Mouse (Mus musculus) limb, embryonic 13.5 days (tissue): ENCODE measurements at regions not wholly inside any gene's neighbourhood (a gene's known extent, or its start where the extent isn't known, plus 50 kb on each side); places are given as distances from the start of the nearest gene placed in this dataset.

ENCODE experiments used
- ATAC-seq: fragments of 200-750 bp; cut with Nextera tagmentation; 2 replicates; pipeline ENCODE4 v1.8.0; 2017; ENCODE audit warnings: low read depth, moderate number of reproducible peaks, moderate TSS enrichment; ENCODE audit not compliant: low FRiP score
- H3K27ac ChIP-seq: fragments of 300-500 bp; sonication (generic); 2 replicates; pipeline ENCODE4 v1.5.1; 2015; ENCODE audit warnings: inconsistent platforms, mild to moderate bottlenecking, moderate library complexity
- H3K27me3 ChIP-seq: fragments of 300-500 bp; sonication (generic); 2 replicates; pipeline ENCODE4 v1.6.1; 2015; ENCODE audit warnings: mild to moderate bottlenecking, inconsistent platforms
- H3K36me3 ChIP-seq: fragments of 300-500 bp; sonication (generic); 2 replicates; pipeline ENCODE4 v1.6.1; 2015; ENCODE audit warnings: inconsistent platforms, mild to moderate bottlenecking, moderate library complexity
- H3K4me1 ChIP-seq: fragments of 300-500 bp; sonication (generic); 2 replicates; pipeline ENCODE4 v1.6.1; 2015; ENCODE audit warnings: inconsistent platforms
- H3K4me2 ChIP-seq: fragments of 300-500 bp; sonication (generic); replicated peaks from 2 replicates; pipeline ENCODE4 v1.6.1; 2015; ENCODE audit warnings: inconsistent platforms, mild to moderate bottlenecking, moderate library complexity
- H3K4me3 ChIP-seq: fragments of 300-500 bp; sonication (generic); 2 replicates; pipeline ENCODE4 v1.5.1; 2015; ENCODE audit warnings: moderate library complexity, mild to moderate bottlenecking, inconsistent platforms
- H3K9ac ChIP-seq: fragments of 300-500 bp; sonication (generic); 2 replicates; pipeline ENCODE4 v1.6.1; 2015; ENCODE audit warnings: mild to moderate bottlenecking, inconsistent platforms
- H3K9me3 ChIP-seq: fragments of 300-500 bp; sonication (generic); 2 replicates; pipeline ENCODE4 v1.6.1; 2016; ENCODE audit warnings: inconsistent platforms
- WGBS: fragments of 180-500 bp; shearing (Covaris S2); methylation state at CpG from one replicate; pipeline ENCODE4 v1.1.7; 2015; 5-methylcytosine and 5-hydroxymethylcytosine counted together

DNA sequence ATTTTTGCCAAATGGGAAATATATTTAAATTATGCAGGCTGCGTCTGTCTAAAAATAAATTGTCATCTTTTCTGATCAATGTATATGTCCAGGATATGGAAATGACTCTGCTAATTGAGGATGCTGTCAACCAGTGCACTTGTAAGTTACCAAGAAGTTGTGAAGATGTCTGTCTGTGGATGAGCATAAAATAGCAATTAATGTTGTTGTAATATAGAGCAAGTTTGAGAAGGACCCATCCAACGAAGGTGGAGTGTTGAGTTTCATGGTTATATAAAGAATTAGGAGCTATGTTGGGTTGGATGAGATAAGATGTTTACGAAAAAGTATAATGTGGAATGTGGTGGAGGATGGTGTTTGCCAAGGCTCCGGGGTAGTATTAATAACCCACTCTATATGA is 131.6 kb downstream of the Zbtb18 start:
- no peaks in the 10 kb centered on the region for H3K27me3 ChIP-seq
- H3K9me3 ChIP-seq: no peaks in the 10 kb centered on the region
- H3K36me3 ChIP-seq: no peaks in the 10 kb centered on the region
- no peak for ATAC-seq
- H3K27ac ChIP-seq: no peak overlapping the region
- no peak overlapping the region for H3K4me2 ChIP-seq
- H3K4me3 ChIP-seq: no peak overlapping the region
- H3K9ac ChIP-seq: no peak overlapping the region
- H3K4me1 ChIP-seq: no peaks in the 10 kb centered on the region
- 95% methylated on average over 4 of the region's 4 CpGs for WGBS

DNA sequence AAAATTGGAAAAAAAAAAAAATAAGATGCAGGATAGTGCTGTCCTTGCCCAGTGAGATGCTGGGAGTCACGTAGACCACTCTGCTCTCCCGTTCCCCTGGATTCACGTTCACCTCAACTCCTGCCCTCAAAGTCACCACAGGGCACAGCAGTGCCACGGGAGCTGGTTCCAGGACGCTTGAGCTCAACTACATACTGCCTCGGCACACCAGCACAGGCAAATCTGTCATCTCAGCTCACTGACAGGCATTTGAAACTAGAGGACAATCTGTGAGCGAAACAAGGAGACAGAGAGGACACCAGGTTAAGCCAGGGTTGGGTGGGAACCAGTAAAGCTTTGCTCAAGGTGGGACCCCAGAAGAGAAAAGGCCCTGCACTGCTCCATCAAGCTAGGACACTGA is 132.2 kb downstream of the Zbtb18 start:
- Histone ChIP-seq H3K27ac (no peak overlapping the region), H3K27me3 (no peaks in the 10 kb centered on the region), H3K4me2 (no peak overlapping the region), H3K9me3 (no peaks in the 10 kb centered on the region), H3K9ac (no peak overlapping the region), H3K4me3 (no peak overlapping the region), H3K36me3 (no peaks in the 10 kb centered on the region), H3K4me1 (no peaks in the 10 kb centered on the region)
- 87% methylated on average over 7 of the region's 7 CpGs for WGBS
- ATAC-seq: no peak

DNA sequence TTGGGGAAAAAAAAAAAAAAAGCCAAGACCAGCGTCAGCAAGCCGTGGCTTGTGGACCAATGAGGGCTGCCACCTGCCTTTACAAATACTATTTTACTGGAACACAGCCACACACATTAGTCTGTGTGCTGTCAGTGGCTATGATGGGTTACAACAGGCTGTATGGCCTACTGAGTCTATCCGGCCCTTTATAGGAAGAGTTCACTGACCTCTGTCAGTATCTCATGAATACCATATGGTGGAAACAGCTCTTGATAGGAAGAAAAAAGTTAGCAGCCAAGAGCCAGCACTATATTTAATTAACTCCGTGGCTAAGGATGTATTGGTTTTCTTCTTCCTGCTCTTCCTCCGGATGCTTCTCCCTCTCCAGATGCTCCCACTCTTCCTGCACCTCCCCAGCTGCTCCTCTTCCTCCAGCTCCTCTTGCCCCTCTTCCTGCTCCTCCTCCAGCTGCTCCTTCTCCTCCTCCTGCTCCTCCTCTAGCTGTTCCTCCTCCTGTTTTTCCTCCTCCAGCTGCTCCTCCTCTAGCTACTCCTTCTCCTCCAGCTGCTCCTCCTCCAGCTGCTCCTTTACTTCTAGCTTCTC is 142.2 kb downstream of the Zbtb18 start:
- H3K36me3 ChIP-seq: no peaks in the 10 kb centered on the region
- ATAC-seq: no peak
- peaks cover 16% of the 10 kb centered on the region; the same call in 1 of the 2 replicates for H3K9me3 ChIP-seq
- H3K27me3 ChIP-seq: no peaks in the 10 kb centered on the region
- H3K9ac ChIP-seq: no peak overlapping the region
- no peak overlapping the region for H3K4me3 ChIP-seq
- H3K27ac ChIP-seq: no peak overlapping the region
- 24% methylated on average over 5 of the region's 5 CpGs for WGBS
- no peak overlapping the region for H3K4me2 ChIP-seq
- no peaks in the 10 kb centered on the region for H3K4me1 ChIP-seq

- no peak for ATAC-seq
- Histone ChIP-seq H3K27me3 (no peaks in the 10 kb centered on the region), H3K9ac (no peak overlapping the region), H3K4me1 (no peaks in the 10 kb centered on the region), H3K4me3 (no peak overlapping the region), H3K36me3 (no peaks in the 10 kb centered on the region), H3K9me3 (peaks cover 16% of the 10 kb centered on the region; the same call in 1 of the 2 replicates), H3K4me2 (no peak overlapping the region), H3K27ac (no peak overlapping the region)
- WGBS: 81% methylated on average over 2 of the region's 2 CpGs
Observed at GRCm38 (mm10) chr1:177585320-177585719, 143.2 kb downstream of the Zbtb18 start.

DNA sequence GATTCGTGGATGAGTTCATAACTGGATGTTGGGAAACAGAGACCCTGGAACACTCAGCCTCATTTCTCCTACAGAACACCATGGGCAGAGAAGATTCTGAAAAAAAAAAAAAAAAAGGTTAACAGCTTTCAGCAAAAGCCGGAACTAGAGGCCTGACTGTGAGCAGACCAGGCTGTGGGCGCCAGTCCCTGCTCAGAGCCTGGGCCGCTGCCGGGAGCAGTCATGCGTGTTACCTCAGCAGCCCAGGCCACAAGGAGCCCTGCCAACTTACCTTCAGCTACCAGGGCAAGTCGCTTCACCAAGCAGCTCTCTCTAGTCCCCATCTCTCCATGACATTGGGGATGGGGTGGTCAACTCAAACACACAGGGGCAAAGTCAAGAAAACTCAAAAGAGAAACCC is 140.6 kb upstream of the 1700016C15Rik start:
- Histone ChIP-seq H3K9me3 (no peaks in the 10 kb centered on the region), H3K36me3 (no peaks in the 10 kb centered on the region), H3K4me2 (no peak overlapping the region), H3K4me1 (no peaks in the 10 kb centered on the region), H3K4me3 (no peak overlapping the region), H3K27me3 (no peaks in the 10 kb centered on the region), H3K9ac (no peak overlapping the region), H3K27ac (no peak overlapping the region)
- 83% methylated on average over 7 of the region's 7 CpGs for WGBS
- ATAC-seq: no peak

DNA sequence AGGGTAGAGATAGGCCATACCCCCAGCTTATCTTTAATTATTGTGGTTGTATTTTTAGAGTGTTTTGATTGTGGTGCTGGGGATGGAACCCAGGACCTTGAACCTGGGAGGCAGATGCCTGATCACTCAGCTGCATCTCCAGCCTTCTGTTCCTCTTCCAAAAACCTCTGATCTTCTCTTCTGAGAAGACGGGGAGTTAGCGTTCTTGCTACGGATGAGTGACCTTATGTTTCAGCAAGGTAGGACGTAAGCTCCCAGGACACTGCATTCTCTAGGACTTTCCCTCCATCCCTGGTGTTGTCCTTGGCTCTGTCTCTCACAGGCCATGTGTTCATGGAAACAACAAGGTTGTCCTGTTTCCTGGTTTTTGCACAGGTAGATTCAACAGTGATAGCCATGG is 140.0 kb upstream of the 1700016C15Rik start:
- Histone ChIP-seq H3K4me3 (no peak overlapping the region), H3K27me3 (no peaks in the 10 kb centered on the region), H3K9ac (no peak overlapping the region), H3K9me3 (no peaks in the 10 kb centered on the region), H3K4me2 (no peak overlapping the region), H3K4me1 (no peaks in the 10 kb centered on the region), H3K27ac (no peak overlapping the region), H3K36me3 (no peaks in the 10 kb centered on the region)
- no peak for ATAC-seq
- WGBS: 96% methylated on average over 4 of the region's 4 CpGs

DNA sequence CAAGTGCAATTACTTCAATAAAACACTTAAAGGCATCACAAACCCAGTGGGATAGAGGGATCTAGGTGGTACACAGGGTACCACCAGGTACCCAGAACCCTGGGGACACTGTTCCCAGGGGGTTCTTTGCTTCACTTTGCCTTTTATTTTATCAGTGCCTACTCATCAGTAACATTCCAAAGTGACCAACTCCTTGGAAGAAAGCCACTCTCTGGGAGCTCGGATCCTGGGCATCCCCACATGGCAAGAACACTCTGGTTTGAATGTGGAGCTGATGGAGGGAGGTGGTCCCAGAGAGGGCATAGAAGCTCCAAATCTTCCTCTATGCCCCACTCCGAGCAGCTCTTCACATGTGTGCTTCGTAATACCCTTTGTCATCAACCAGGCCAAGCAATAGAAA is 137.9 kb upstream of the 1700016C15Rik start:
- H3K27me3 ChIP-seq: no peaks in the 10 kb centered on the region
- no peak overlapping the region for H3K4me3 ChIP-seq
- no peaks in the 10 kb centered on the region for H3K9me3 ChIP-seq
- ATAC-seq: no peak
- 92% methylated on average over 3 of the region's 3 CpGs for WGBS
- H3K9ac ChIP-seq: no peak overlapping the region
- H3K4me1 ChIP-seq: no peaks in the 10 kb centered on the region
- no peak overlapping the region for H3K4me2 ChIP-seq
- no peak overlapping the region for H3K27ac ChIP-seq
- H3K36me3 ChIP-seq: no peaks in the 10 kb centered on the region

DNA sequence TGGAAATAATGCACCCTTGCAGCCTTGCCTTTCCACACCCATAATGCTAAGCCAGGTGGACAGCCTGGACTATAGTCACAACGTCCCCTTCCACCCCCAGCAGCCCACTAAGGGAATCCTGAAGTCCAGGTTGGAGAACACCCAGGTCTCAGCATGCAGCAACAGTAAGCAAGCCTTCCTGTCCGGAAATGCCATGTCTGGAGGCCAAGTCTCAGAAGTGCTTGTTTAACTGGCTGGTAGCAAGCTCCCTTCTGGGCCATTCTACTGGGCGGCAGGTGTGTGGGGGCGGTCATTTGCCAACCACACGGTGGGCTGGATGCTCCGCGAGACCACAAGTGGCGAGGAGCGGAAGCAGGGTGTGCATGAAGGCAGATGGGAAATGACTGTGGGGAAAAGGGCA is 137.3 kb upstream of the 1700016C15Rik start:
- Histone ChIP-seq H3K27ac (no peak overlapping the region), H3K27me3 (no peaks in the 10 kb centered on the region), H3K4me1 (no peaks in the 10 kb centered on the region), H3K4me3 (no peak overlapping the region), H3K36me3 (no peaks in the 10 kb centered on the region), H3K9me3 (no peaks in the 10 kb centered on the region), H3K4me2 (no peak overlapping the region), H3K9ac (no peak overlapping the region)
- WGBS: 93% methylated on average over 9 of the region's 9 CpGs
- no peak for ATAC-seq

DNA sequence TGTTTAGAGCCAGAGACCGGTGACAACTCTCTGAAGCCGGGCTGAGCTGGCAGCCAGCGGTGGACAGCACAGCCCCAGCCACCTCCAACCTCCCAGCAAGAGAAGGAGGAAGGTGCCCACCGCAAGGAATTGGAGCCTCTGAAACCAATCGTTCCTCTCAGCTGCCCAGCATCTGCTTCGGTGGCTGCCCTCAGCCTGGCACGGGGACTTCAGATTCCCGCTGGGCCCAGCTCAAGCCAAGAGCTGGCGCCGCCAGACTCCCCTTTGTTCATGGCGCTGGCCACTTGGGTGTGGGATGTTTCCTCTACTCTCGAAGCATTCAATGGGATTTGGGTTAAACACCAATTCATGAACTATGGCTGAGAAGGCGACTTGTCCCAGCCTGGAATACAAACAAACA is 135.3 kb upstream of the 1700016C15Rik start:
- H3K4me3 ChIP-seq: no peak overlapping the region
- H3K4me2 ChIP-seq: no peak overlapping the region
- no peaks in the 10 kb centered on the region for H3K9me3 ChIP-seq
- H3K9ac ChIP-seq: no peak overlapping the region
- no peak for ATAC-seq
- H3K4me1 ChIP-seq: no peaks in the 10 kb centered on the region
- H3K27me3 ChIP-seq: no peaks in the 10 kb centered on the region
- no peaks in the 10 kb centered on the region for H3K36me3 ChIP-seq
- WGBS: 84% methylated on average over 13 of the region's 13 CpGs
- H3K27ac ChIP-seq: no peak overlapping the region

DNA sequence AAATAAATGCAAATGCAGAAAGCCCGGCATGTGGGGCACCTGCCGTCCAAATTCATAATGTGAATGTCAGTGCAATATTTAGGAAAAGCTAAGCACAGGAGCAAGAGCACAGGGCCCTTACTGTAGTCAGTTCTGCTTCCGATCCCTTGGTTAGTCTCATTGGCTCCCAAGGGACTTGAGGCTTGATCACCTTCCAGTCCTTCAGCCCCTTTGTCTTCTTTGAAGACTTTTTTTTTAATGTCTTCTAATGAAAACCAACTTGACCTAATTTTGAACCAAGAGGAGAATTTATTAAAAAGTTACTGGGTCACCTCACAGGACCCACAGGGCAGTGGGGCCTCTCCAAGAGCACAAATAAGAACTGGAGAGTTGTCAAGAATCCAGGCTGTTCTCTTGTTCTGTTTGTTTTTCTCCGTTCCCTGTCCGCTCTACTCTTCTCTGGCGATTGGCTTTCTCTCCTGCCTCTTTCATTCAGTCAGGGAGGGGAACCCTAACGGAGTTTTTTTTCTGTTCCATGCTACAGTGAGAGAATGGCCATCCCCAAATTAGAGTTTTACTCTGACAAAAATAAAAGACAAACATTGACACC is 134.2 kb upstream of the 1700016C15Rik start:
- H3K27me3 ChIP-seq: no peaks in the 10 kb centered on the region
- ATAC-seq: no peak
- no peaks in the 10 kb centered on the region for H3K4me1 ChIP-seq
- no peak overlapping the region for H3K4me2 ChIP-seq
- no peak overlapping the region for H3K9ac ChIP-seq
- H3K9me3 ChIP-seq: no peaks in the 10 kb centered on the region
- WGBS: 78% methylated on average over 7 of the region's 7 CpGs
- no peak overlapping the region for H3K27ac ChIP-seq
- no peak overlapping the region for H3K4me3 ChIP-seq
- no peaks in the 10 kb centered on the region for H3K36me3 ChIP-seq

DNA sequence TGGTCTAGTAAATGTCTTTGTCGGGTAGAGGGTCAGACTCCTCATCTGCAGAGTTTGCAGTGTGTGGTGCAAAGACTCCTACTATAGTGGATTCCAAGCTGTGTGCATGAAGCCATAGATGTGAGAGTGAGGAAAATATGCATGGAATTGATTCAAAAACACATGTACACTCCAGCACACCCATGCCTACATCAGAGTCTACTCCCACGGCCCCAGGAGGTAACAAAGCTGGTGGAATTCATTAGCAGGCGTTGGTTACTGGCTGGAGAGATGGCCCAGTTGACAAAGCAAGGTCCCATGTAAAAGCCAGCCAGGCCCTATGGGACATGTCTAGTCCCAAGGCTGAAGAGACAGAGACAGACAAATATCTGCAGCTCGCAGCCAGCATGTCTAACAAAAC is 132.6 kb upstream of the 1700016C15Rik start:
- no peaks in the 10 kb centered on the region for H3K4me1 ChIP-seq
- H3K4me3 ChIP-seq: no peak overlapping the region
- ATAC-seq: no peak
- no peak overlapping the region for H3K4me2 ChIP-seq
- no peaks in the 10 kb centered on the region for H3K27me3 ChIP-seq
- no peak overlapping the region for H3K9ac ChIP-seq
- no peak overlapping the region for H3K27ac ChIP-seq
- WGBS: 49% methylated on average over 4 of the region's 4 CpGs
- H3K36me3 ChIP-seq: no peaks in the 10 kb centered on the region
- H3K9me3 ChIP-seq: no peaks in the 10 kb centered on the region

- Histone ChIP-seq H3K36me3 (no peaks in the 10 kb centered on the region), H3K4me1 (no peaks in the 10 kb centered on the region), H3K4me2 (no peak overlapping the region), H3K27me3 (no peaks in the 10 kb centered on the region), H3K9ac (no peak overlapping the region), H3K27ac (no peak overlapping the region), H3K4me3 (no peak overlapping the region), H3K9me3 (no peaks in the 10 kb centered on the region)
- 43% methylated on average over 6 of the region's 6 CpGs for whole genome bisulfite sequencing
- ATAC-seq: no peak
Observed at GRCm38 (mm10) chr1:177605353-177605969, 124.2 kb upstream of the 1700016C15Rik start.

GRCm38 (mm10) chr1:177607565-177607964 is 122.0 kb upstream of the 1700016C15Rik start:
- H3K27me3 ChIP-seq: no peaks in the 10 kb centered on the region
- H3K36me3 ChIP-seq: no peaks in the 10 kb centered on the region
- WGBS: 74% methylated on average over 2 of the region's 2 CpGs
- no peak overlapping the region for H3K4me3 ChIP-seq
- H3K9ac ChIP-seq: no peak overlapping the region
- ATAC-seq: no peak
- H3K27ac ChIP-seq: no peak overlapping the region
- no peaks in the 10 kb centered on the region for H3K9me3 ChIP-seq
- no peak overlapping the region for H3K4me2 ChIP-seq
- no peaks in the 10 kb centered on the region for H3K4me1 ChIP-seq
